Mouse (Mus musculus): ENCODE results near the gene Pnpla1.

GRCm38 (mm10) chr17:28832040-28832439 is 26.2 kb upstream of the Pnpla1 start:
- TF ChIP-seq E2F4 (IDR thresholded peaks at IDR 0.05; ENCODE audit: insufficient replicate concordance, low read depth, low read length) (no peak), CTCF (conservative IDR thresholded peaks at IDR 0.05 in 1 of 2, IDR thresholded peaks at IDR 0.05 in 1 of 2; ENCODE audit: low read depth in 2 of 2, low read length in 2 of 2) (no peak), CHD2 (IDR thresholded peaks at IDR 0.05; ENCODE audit: low read length) (no peak)

Data from CH12.LX (cell line).